21 mouse cellular contexts compared by ENCODE assay signal in the genomic region with DNA sequence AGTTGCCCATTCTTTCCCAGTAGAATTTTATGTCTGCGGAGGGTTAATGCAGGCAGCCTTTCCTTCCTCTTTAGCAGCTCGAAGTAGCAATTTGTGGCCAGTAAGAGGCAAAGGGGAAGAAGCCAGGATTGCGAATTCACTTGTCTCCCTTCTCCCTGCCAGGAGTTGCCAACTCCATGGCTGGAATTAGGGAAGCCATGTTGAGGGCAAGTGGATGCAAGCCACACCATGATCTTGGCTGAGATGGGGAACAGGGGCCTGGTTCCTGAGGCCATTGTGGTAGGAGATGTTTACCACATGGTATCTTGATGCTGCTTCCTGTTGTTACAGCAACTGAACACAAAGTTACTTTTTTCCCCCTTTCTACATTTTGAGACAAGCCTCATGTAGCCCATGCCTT. TPM values are rescaled to one million over a fixed set of nuclear protein-coding genes. Genes with fewer than 3 reads are reported as not detected.
DNase-seq lines count a peak whose midpoint lies in the region; ATAC-seq and TF ChIP-seq lines count a peak whose summit lies in the region.
"Had no signal": no experiment of that assay in that cellular context is flagged by ENCODE, and none has a peak within 500 bp of the region (broad histone marks: within the 10 kb centered on the region; RNA-seq: fewer than 3 reads in every experiment).

No protein-coding gene starts in this region.

- no peak for TF ChIP-seq POLR2A in lung, adult 2 months (IDR thresholded peaks at IDR 0.05; ENCODE audit: borderline replicate concordance, extremely low read depth, low read depth, low read length)

- TF ChIP-seq EP300 in lung, postnatal 0 days (IDR thresholded peaks at IDR 0.05), result no peak

- no peak overlapping the region for H3K4me2 ChIP-seq in lung, postnatal 0 days (replicated peaks; ENCODE audit: low read depth, low read length)
- H3K4me2 ChIP-seq: hindbrain, embryonic 12.5 days; limb, embryonic 13.5 days; lung, embryonic 15.5 days had no signal

- peak; percentile 91 for DNase-seq in heart, adult 11 months
- DNase-seq in heart, adult 8-10 months (ENCODE audit: low spot score), result no peak
- peak; percentile 31 for DNase-seq in lung, postnatal 0 days (ENCODE audit: low spot score)
- DNase-seq in lung, adult 2 months, result no peak
- DNase-seq in adipocyte (ENCODE audit: low spot score), result peak; percentile 65
- no peak for DNase-seq in cerebellum, postnatal 10 days
- DNase-seq in urinary bladder, postnatal 4 days (ENCODE audit: low spot score in 2 of 2), result no peak
- DNase-seq: cerebellum, adult 8-10 months; gastrocnemius, postnatal 25 days; thymus, postnatal 14 days had no signal

- H3K27me3 ChIP-seq in lung, postnatal 0 days (replicated peaks; ENCODE audit: insufficient read depth, low read length), result no peaks in the 10 kb centered on the region
- H3K27me3 ChIP-seq: hindbrain, embryonic 12.5 days; limb, embryonic 13.5 days; lung, embryonic 15.5 days had no signal

- no peaks in the 10 kb centered on the region for H3K9me3 ChIP-seq in lung, postnatal 0 days (ENCODE audit: low read length)
- H3K9me3 ChIP-seq: forebrain, embryonic 10.5 days; G1E; heart, embryonic 10.5 days; hindbrain, embryonic 12.5 days; limb, embryonic 13.5 days; lung, embryonic 15.5 days; midbrain, embryonic 10.5 days had no signal

- no peak for TF ChIP-seq CTCF in lung, postnatal 0 days (IDR thresholded peaks at IDR 0.05)
- TF ChIP-seq CTCF in lung, adult 2 months (IDR thresholded peaks at IDR 0.05; ENCODE audit: insufficient read depth, low read length), result no peak

- H3K9ac ChIP-seq in lung, postnatal 0 days (replicated peaks; ENCODE audit: low read depth), result no peak overlapping the region
- H3K9ac ChIP-seq: hindbrain, embryonic 12.5 days; limb, embryonic 13.5 days; liver, embryonic 14.5 days; lung, embryonic 15.5 days had no signal

- H3K4me1 ChIP-seq in lung, postnatal 0 days (ENCODE audit: insufficient read depth, low read depth, low read length), result peaks cover 4% of the 10 kb centered on the region; the same call in 1 of the 2 replicates
- H3K4me1 ChIP-seq in lung, adult 2 months (ENCODE audit: control insufficient read depth, insufficient read depth, low read length), result peaks cover 18% of the 10 kb centered on the region

- no peak for ATAC-seq in lung, postnatal 0 days
- peak; percentile 35; the same call in 1 of the 2 replicates for ATAC-seq in megakaryocyte, adult 5-6 weeks (ENCODE audit: poor library complexity, severe bottlenecking)
- ATAC-seq: activated CD4-positive, CD25-positive, alpha-beta regulatory T cell, adult 4 months; forebrain, embryonic 16.5 days had no signal

- no peaks in the 10 kb centered on the region for H3K36me3 ChIP-seq in lung, postnatal 0 days (ENCODE audit: insufficient read depth, low read length)
- H3K36me3 ChIP-seq: forebrain, embryonic 10.5 days had no signal

- H3K4me3 ChIP-seq in lung, postnatal 0 days (ENCODE audit: low read depth, low read length), result no peak overlapping the region
- no peak overlapping the region for H3K4me3 ChIP-seq in lung, adult 2 months (replicated peaks; ENCODE audit: extremely low read depth, low read depth, low read length)
- H3K4me3 ChIP-seq: forebrain, embryonic 10.5 days; heart, embryonic 10.5 days; hindbrain, embryonic 12.5 days; limb, embryonic 13.5 days; lung, embryonic 15.5 days; midbrain, embryonic 10.5 days had no signal

- H3K27ac ChIP-seq in lung, postnatal 0 days (ENCODE audit: low read length), result peak overlapping the region; percentile 85; the same call in 1 of the 2 replicates
- H3K27ac ChIP-seq: forebrain, embryonic 10.5 days; heart, embryonic 10.5 days; hindbrain, embryonic 12.5 days; liver, embryonic 14.5 days; midbrain, embryonic 10.5 days had no signal

- 69% methylated on average over 3 of the region's 3 CpGs for WGBS in lung, postnatal 0 days
- 51% methylated on average over 3 of the region's 3 CpGs for WGBS in lung, adult 2 months

RNA-seq across cellular contexts. Expression of gene A4galt, which starts 43.4 kb away (rescaled TPM):
- 1 to 10 TPM; 4.2 to 8.7 (median 5.8) TPM for total RNA-seq in heart, adult 8-10 months (2022)
- 15.2 and 16.0 TPM in 2 replicates for polyA plus RNA-seq in lung, postnatal 0 days (2015; fragmentation: Nextera tagmentation; extraction: Ambion mirVana)
- polyA plus RNA-seq in lung, adult 2 months (2012; rRNA removed), result 42.6 and 74.6 TPM in 2 replicates
- not detected in 2 replicates for total RNA-seq in megakaryocyte, adult 5-6 weeks (2015)
- not detected in 2 replicates for total RNA-seq in megakaryocyte, adult 5-6 weeks (2017)
- polyA plus RNA-seq: activated CD4-positive, CD25-positive, alpha-beta regulatory T cell, adult 4 months; G1E; heart, embryonic 10.5 days had no signal

RNA-seq across cellular contexts. Expression of gene Arfgap3, which starts 55.1 kb away (rescaled TPM):
- total RNA-seq in heart, adult 8-10 months (2022), result 10 to 100 TPM; 10.2 to 11.8 (median 11.1) TPM
- 41.1 and 44.2 TPM in 2 replicates for polyA plus RNA-seq in lung, postnatal 0 days (2015; fragmentation: Nextera tagmentation; extraction: Ambion mirVana)
- polyA plus RNA-seq in lung, adult 2 months (2012; rRNA removed), result 27.2 and 31.1 TPM in 2 replicates
- 15.6 and 26.2 TPM in 2 replicates for total RNA-seq in megakaryocyte, adult 5-6 weeks (2015)
- 20.9 and 21.6 TPM in 2 replicates for total RNA-seq in megakaryocyte, adult 5-6 weeks (2017)

Comparison
In these comparisons a context has a peak if more than half of its experiments do, and no peak if none do; other contexts are left out.
1. DNase-seq: peak in heart, adult 11 months (single experiment), lung, postnatal 0 days (single experiment) and adipocyte (single experiment); none in heart, adult 8-10 months (single experiment), lung, adult 2 months (single experiment), cerebellum, postnatal 10 days (0 of 2) and urinary bladder, postnatal 4 days (0 of 2).
2. RNA of gene A4galt, which starts 43.4 kb away (total RNA-seq): 4.2 to 8.7 TPM in heart, adult 8-10 months; not detected in megakaryocyte, adult 5-6 weeks; every median in the first group is over 4 times any median in the second.